Mouse (Mus musculus): ENCODE data around the gene Elf3. TPM values are rescaled to one million over a fixed set of nuclear protein-coding genes. Genes with fewer than 3 reads are reported as not detected.
A peak's percentile ranks its signal among the peaks of the same experiment; 100 is the strongest.

The Elf3 gene
- polyA plus RNA-seq, 1 experiment from 2014 or later, result 25.8 TPM

GRCm38 (mm10) chr1:135205257-135205656 is 53.1 kb downstream of the Elf3 start:
- WGBS, result 63% methylated on average over 4 of the region's 4 CpGs
- Histone ChIP-seq H3K4me2 (no peak overlapping the region), H3K9me3 (replicated peaks) (no peaks in the 10 kb centered on the region), H3K9ac (no peak overlapping the region), H3K27me3 (no peaks in the 10 kb centered on the region), H3K4me3 (replicated peaks) (no peak overlapping the region), H3K36me3 (no peaks in the 10 kb centered on the region), H3K27ac (peak overlapping the region; percentile 85), H3K4me1 (peaks cover 20% of the 10 kb centered on the region)
- no peak for ATAC-seq (replicated peaks; ENCODE audit: low FRiP score)

- Histone ChIP-seq H3K9me3 (replicated peaks) (no peaks in the 10 kb centered on the region), H3K27me3 (no peaks in the 10 kb centered on the region), H3K4me2 (no peak overlapping the region), H3K9ac (no peak overlapping the region), H3K27ac (peak overlapping the region; percentile 85), H3K4me1 (peaks cover 25% of the 10 kb centered on the region), H3K4me3 (replicated peaks) (no peak overlapping the region), H3K36me3 (no peaks in the 10 kb centered on the region)
- WGBS, result 24% methylated on average over 12 of the region's 12 CpGs
- ATAC-seq (replicated peaks; ENCODE audit: low FRiP score), result peak; percentile 74
Measured at GRCm38 (mm10) chr1:135204196-135205126, 53.9 kb downstream of the Elf3 start.

Other genes with a start within 250 kb of the Elf3 start
- gene Lgr6, start 153.3 kb downstream of the Elf3 start, polyA plus RNA-seq (2015; fragmentation: Nextera tagmentation; extraction: Ambion mirVana), result 0.98 and 1.1 TPM in 2 replicates
- gene Ptpn7, start 125.9 kb downstream of the Elf3 start, polyA plus RNA-seq (2015; fragmentation: Nextera tagmentation; extraction: Ambion mirVana), result 1.2 TPM in 2 replicates
- 45.3 and 52.3 TPM in 2 replicates for gene Arl8a, start 111.7 kb downstream of the Elf3 start, polyA plus RNA-seq (2015; fragmentation: Nextera tagmentation; extraction: Ambion mirVana)
- gene Gpr37l1, start 90.9 kb downstream of the Elf3 start, polyA plus RNA-seq (2015; fragmentation: Nextera tagmentation; extraction: Ambion mirVana), result 0.09 TPM in 1 of 2 replicates, not detected in the other
- gene Rnpep, start 25.5 kb upstream of the Elf3 start, polyA plus RNA-seq (2015; fragmentation: Nextera tagmentation; extraction: Ambion mirVana), result 88.0 and 93.4 TPM in 2 replicates
- 210 and 234 TPM in 2 replicates for gene Timm17a, start 55.2 kb upstream of the Elf3 start, polyA plus RNA-seq (2015; fragmentation: Nextera tagmentation; extraction: Ambion mirVana)
- gene Lmod1, start 66.2 kb upstream of the Elf3 start, polyA plus RNA-seq (2015; fragmentation: Nextera tagmentation; extraction: Ambion mirVana), result 0.95 and 3.4 TPM in 2 replicates
- 43.5 and 48.3 TPM in 2 replicates for gene Shisa4, start 116.7 kb upstream of the Elf3 start, polyA plus RNA-seq (2015; fragmentation: Nextera tagmentation; extraction: Ambion mirVana)
- gene Ipo9, start 171.9 kb upstream of the Elf3 start, polyA plus RNA-seq (2015; fragmentation: Nextera tagmentation; extraction: Ambion mirVana), result 132 and 140 TPM in 2 replicates

Measured in kidney, embryonic 15.5 days (tissue).